Mouse (Mus musculus): ENCODE measurements around the gene Arl5c.

GRCm38 (mm10) chr11:97956905-97957560 is 38.9 kb downstream of the Arl5c start:
- TF ChIP-seq CTCF (conservative IDR thresholded peaks at IDR 0.05; ENCODE audit: low read length) (no peak), POU5F1 (IDR thresholded peaks at IDR 0.05; ENCODE audit: borderline replicate concordance, low read length) (no peak), NANOG (IDR thresholded peaks at IDR 0.05; ENCODE audit: borderline replicate concordance, low read length) (no peak)
